Mouse (Mus musculus): ENCODE measurements at regions not wholly inside any gene's neighbourhood (a gene's known extent, or its start where the extent isn't known, plus 50 kb on each side); places are given as distances from the start of the nearest gene placed in this dataset.

DNA sequence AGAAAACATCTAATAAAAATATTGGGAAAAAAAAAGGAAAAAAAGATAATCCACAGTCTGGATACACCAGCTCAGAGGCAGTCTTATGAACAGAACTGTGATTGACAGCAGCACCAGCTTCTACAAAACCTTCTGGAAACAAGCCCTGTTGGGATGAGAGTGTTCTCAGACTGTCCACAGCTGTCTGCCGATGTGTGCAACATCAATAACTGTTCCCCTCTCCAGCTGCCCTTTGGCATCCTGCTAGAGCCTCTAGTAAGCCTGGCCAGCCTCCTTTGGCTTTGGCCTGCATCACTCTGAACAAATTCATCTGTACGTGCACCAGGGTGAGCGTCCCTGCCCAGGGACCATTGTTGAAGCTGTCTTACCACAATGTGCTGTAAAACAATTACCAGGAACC lies 137.0 kb upstream of the Irs2 start:
- Histone ChIP-seq H3K9me3 (ENCODE audit: control insufficient read depth, low read length) (no peaks in the 10 kb centered on the region), H3K4me3 (ENCODE audit: control insufficient read depth in 1 of 2, insufficient read depth in 1 of 2, low read depth in 1 of 2, low read length in 2 of 2) (no peak overlapping the region), H3K4me2 (ENCODE audit: low read length) (no peak overlapping the region), H3K36me3 (ENCODE audit: control insufficient read depth, insufficient read depth, low read length) (no peaks in the 10 kb centered on the region), H3K4me1 (ENCODE audit: control insufficient read depth in 2 of 2, insufficient read depth in 2 of 2, low read length in 2 of 2) (no peaks in the 10 kb centered on the region), H3K27ac (replicated peaks in 1 of 2; ENCODE audit: control insufficient read depth in 1 of 2, insufficient read depth in 1 of 2, low read depth in 2 of 2, low read length in 2 of 2) (no peak overlapping the region), H3K9ac (ENCODE audit: low read length) (no peak overlapping the region), H3K27me3 (ENCODE audit: control insufficient read depth, insufficient read depth, low read length) (no peaks in the 10 kb centered on the region)
- ATAC-seq (ENCODE audit: insufficient number of reproducible peaks, insufficient read depth, low FRiP score, low read depth) = no peak
- WGBS = 77% methylated on average over 3 of the region's 3 CpGs

DNA sequence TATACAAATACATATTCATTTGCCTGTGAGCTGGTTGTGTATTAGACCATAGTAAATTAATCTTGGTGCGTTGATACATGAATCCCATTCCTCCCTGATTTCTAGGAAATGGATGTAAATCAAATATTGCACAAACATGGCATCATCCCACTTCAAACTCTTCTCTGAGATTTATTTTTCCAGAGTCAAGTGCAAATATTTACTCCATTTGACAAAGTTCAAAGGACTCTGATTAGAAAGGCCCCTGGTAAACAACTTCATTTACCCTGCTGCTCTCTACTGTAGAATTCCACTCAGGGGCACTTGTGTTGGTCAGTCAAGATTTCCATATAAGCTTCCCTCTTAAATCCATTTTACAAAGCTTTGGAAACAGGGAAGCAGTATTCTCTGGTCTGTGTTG lies 132.3 kb upstream of the Irs2 start:
- no peak overlapping the region for H3K4me3 ChIP-seq (ENCODE audit: control insufficient read depth in 1 of 2, insufficient read depth in 1 of 2, low read depth in 1 of 2, low read length in 2 of 2)
- H3K4me1 ChIP-seq (ENCODE audit: control insufficient read depth in 2 of 2, insufficient read depth in 2 of 2, low read length in 2 of 2) = no peaks in the 10 kb centered on the region
- 90% methylated on average over 1 of the region's 1 CpGs for WGBS
- no peak overlapping the region for H3K4me2 ChIP-seq (ENCODE audit: low read length)
- no peaks in the 10 kb centered on the region for H3K9me3 ChIP-seq (ENCODE audit: control insufficient read depth, low read length)
- no peaks in the 10 kb centered on the region for H3K36me3 ChIP-seq (ENCODE audit: control insufficient read depth, insufficient read depth, low read length)
- H3K9ac ChIP-seq (ENCODE audit: low read length) = no peak overlapping the region
- no peak for ATAC-seq (ENCODE audit: insufficient number of reproducible peaks, insufficient read depth, low FRiP score, low read depth)
- H3K27me3 ChIP-seq (ENCODE audit: control insufficient read depth, insufficient read depth, low read length) = no peaks in the 10 kb centered on the region
- no peak overlapping the region for H3K27ac ChIP-seq (replicated peaks in 1 of 2; ENCODE audit: control insufficient read depth in 1 of 2, insufficient read depth in 1 of 2, low read depth in 2 of 2, low read length in 2 of 2)

DNA sequence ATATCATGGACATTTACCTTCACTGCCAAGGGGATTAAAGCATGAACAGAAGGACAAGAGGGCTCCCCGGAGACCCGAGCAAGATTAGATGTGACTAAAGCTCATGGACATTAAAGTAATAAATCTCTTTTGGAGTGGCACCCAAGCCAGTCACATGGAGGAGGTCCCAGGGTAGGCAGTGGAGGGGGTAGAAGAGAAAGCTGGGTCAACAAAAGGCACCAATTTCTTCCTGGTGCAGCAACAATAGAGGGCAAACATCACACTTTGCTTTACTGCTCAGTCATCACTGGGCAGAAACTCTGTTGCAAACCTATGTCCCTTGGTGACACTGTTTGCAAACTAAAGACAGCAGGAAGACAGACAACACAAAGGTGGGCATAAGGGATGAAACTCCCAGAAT lies 131.0 kb upstream of the Irs2 start:
- H3K27me3 ChIP-seq (ENCODE audit: control insufficient read depth, insufficient read depth, low read length) = no peaks in the 10 kb centered on the region
- no peak overlapping the region for H3K27ac ChIP-seq (replicated peaks in 1 of 2; ENCODE audit: control insufficient read depth in 1 of 2, insufficient read depth in 1 of 2, low read depth in 2 of 2, low read length in 2 of 2)
- H3K4me2 ChIP-seq (ENCODE audit: low read length) = no peak overlapping the region
- no peaks in the 10 kb centered on the region for H3K9me3 ChIP-seq (ENCODE audit: control insufficient read depth, low read length)
- H3K4me1 ChIP-seq (ENCODE audit: control insufficient read depth in 2 of 2, insufficient read depth in 2 of 2, low read length in 2 of 2) = no peaks in the 10 kb centered on the region
- ATAC-seq (ENCODE audit: insufficient number of reproducible peaks, insufficient read depth, low FRiP score, low read depth) = no peak
- WGBS = 78% methylated on average over 2 of the region's 2 CpGs
- H3K4me3 ChIP-seq (ENCODE audit: control insufficient read depth in 1 of 2, insufficient read depth in 1 of 2, low read depth in 1 of 2, low read length in 2 of 2) = no peak overlapping the region
- H3K36me3 ChIP-seq (ENCODE audit: control insufficient read depth, insufficient read depth, low read length) = no peaks in the 10 kb centered on the region
- H3K9ac ChIP-seq (ENCODE audit: low read length) = no peak overlapping the region

- WGBS = 89% methylated on average over 5 of the region's 5 CpGs
- ATAC-seq (ENCODE audit: insufficient number of reproducible peaks, insufficient read depth, low FRiP score, low read depth) = no peak
These were observed 130.2 kb upstream of the Irs2 start for GRCm38 (mm10) chr8:11138302-11139020.

DNA sequence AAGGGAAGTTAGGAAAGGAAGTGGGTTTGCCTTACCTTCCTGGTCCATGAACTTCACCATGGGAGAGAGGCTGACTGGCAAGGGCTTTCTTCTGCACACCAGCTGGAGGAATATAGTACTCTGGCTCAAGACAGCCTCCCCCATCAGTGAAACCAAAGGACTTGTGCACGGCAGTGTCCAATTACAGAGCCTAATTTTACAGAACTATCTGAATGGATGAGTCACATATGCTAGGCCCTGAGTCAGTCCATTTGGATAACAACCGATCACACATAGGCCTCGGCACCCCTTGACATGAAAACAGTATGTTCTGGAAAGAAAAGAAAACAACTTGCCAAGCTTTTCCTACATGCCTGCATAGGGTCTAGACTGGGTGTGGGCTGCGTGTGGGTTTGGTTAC lies 128.3 kb upstream of the Irs2 start:
- no peak for ATAC-seq (ENCODE audit: insufficient number of reproducible peaks, insufficient read depth, low FRiP score, low read depth)
- H3K36me3 ChIP-seq (ENCODE audit: control insufficient read depth, insufficient read depth, low read length) = no peaks in the 10 kb centered on the region
- H3K4me2 ChIP-seq (ENCODE audit: low read length) = no peak overlapping the region
- 83% methylated on average over 4 of the region's 4 CpGs for WGBS
- no peak overlapping the region for H3K4me3 ChIP-seq (ENCODE audit: control insufficient read depth in 1 of 2, insufficient read depth in 1 of 2, low read depth in 1 of 2, low read length in 2 of 2)
- no peaks in the 10 kb centered on the region for H3K9me3 ChIP-seq (ENCODE audit: control insufficient read depth, low read length)
- no peak overlapping the region for H3K27ac ChIP-seq (replicated peaks in 1 of 2; ENCODE audit: control insufficient read depth in 1 of 2, insufficient read depth in 1 of 2, low read depth in 2 of 2, low read length in 2 of 2)
- H3K4me1 ChIP-seq (ENCODE audit: control insufficient read depth in 2 of 2, insufficient read depth in 2 of 2, low read length in 2 of 2) = no peaks in the 10 kb centered on the region
- H3K27me3 ChIP-seq (ENCODE audit: control insufficient read depth, insufficient read depth, low read length) = no peaks in the 10 kb centered on the region
- H3K9ac ChIP-seq (ENCODE audit: low read length) = no peak overlapping the region

More at GRCm38 (mm10) chr8:11138302-11139020, 130.2 kb upstream of the Irs2 start:
- Histone ChIP-seq H3K9me3 (ENCODE audit: control insufficient read depth, low read length) (no peaks in the 10 kb centered on the region), H3K4me3 (ENCODE audit: control insufficient read depth in 1 of 2, insufficient read depth in 1 of 2, low read depth in 1 of 2, low read length in 2 of 2) (no peak overlapping the region), H3K4me1 (ENCODE audit: control insufficient read depth in 2 of 2, insufficient read depth in 2 of 2, low read length in 2 of 2) (no peaks in the 10 kb centered on the region), H3K27me3 (ENCODE audit: control insufficient read depth, insufficient read depth, low read length) (no peaks in the 10 kb centered on the region), H3K36me3 (ENCODE audit: control insufficient read depth, insufficient read depth, low read length) (no peaks in the 10 kb centered on the region), H3K27ac (replicated peaks in 1 of 2; ENCODE audit: control insufficient read depth in 1 of 2, insufficient read depth in 1 of 2, low read depth in 2 of 2, low read length in 2 of 2) (no peak overlapping the region), H3K4me2 (ENCODE audit: low read length) (no peak overlapping the region), H3K9ac (ENCODE audit: low read length) (no peak overlapping the region)

DNA sequence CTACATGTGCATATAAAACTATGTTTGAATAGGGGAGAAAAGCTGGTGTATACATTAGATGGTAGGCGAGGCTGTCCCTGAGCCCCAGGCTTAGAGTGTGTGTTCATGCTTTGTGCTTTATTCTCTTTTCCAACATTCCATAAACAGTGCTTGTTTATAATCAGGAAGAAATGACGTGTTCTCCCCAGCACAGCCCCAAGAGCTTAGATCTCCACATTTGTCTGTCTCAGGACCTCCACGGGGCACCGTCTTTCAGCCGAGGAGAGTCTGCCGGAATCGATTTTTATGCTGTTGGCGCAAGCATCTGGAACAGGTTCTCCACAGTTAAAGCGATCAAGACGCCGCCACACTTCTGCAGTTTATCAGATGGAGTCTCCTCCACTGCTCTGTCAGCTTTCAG lies 126.9 kb upstream of the Irs2 start:
- 86% methylated on average over 11 of the region's 11 CpGs for WGBS
- H3K9me3 ChIP-seq (ENCODE audit: control insufficient read depth, low read length) = no peaks in the 10 kb centered on the region
- no peak for ATAC-seq (ENCODE audit: insufficient number of reproducible peaks, insufficient read depth, low FRiP score, low read depth)
- no peak overlapping the region for H3K9ac ChIP-seq (ENCODE audit: low read length)
- H3K4me2 ChIP-seq (ENCODE audit: low read length) = no peak overlapping the region
- no peaks in the 10 kb centered on the region for H3K36me3 ChIP-seq (ENCODE audit: control insufficient read depth, insufficient read depth, low read length)
- no peaks in the 10 kb centered on the region for H3K4me1 ChIP-seq (ENCODE audit: control insufficient read depth in 2 of 2, insufficient read depth in 2 of 2, low read length in 2 of 2)
- no peak overlapping the region for H3K4me3 ChIP-seq (ENCODE audit: control insufficient read depth in 1 of 2, insufficient read depth in 1 of 2, low read depth in 1 of 2, low read length in 2 of 2)
- H3K27ac ChIP-seq (replicated peaks in 1 of 2; ENCODE audit: control insufficient read depth in 1 of 2, insufficient read depth in 1 of 2, low read depth in 2 of 2, low read length in 2 of 2) = no peak overlapping the region
- H3K27me3 ChIP-seq (ENCODE audit: control insufficient read depth, insufficient read depth, low read length) = no peaks in the 10 kb centered on the region

DNA sequence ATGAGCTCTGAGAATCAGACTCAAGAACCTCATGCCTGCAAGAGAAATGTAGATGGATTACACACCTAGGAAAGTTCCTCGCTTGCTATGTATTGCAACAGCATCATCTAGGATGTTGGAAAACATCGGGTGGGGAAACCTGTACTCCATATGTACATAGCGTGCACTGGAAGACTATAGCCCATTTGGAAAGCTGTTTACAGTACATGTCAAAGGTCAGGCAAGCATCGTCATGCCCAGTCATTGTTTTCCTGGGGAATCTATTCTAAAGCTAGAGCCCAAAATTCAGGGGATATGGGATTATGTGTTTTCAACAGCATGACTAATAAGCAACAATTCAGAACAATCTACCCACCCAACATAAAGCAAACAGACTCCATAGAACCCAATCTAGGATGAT lies 126.3 kb upstream of the Irs2 start:
- Histone ChIP-seq H3K4me3 (ENCODE audit: control insufficient read depth in 1 of 2, insufficient read depth in 1 of 2, low read depth in 1 of 2, low read length in 2 of 2) (no peak overlapping the region), H3K4me1 (ENCODE audit: control insufficient read depth in 2 of 2, insufficient read depth in 2 of 2, low read length in 2 of 2) (no peaks in the 10 kb centered on the region), H3K9ac (ENCODE audit: low read length) (no peak overlapping the region), H3K4me2 (ENCODE audit: low read length) (no peak overlapping the region), H3K9me3 (ENCODE audit: control insufficient read depth, low read length) (no peaks in the 10 kb centered on the region), H3K27me3 (ENCODE audit: control insufficient read depth, insufficient read depth, low read length) (no peaks in the 10 kb centered on the region), H3K36me3 (ENCODE audit: control insufficient read depth, insufficient read depth, low read length) (no peaks in the 10 kb centered on the region), H3K27ac (replicated peaks in 1 of 2; ENCODE audit: control insufficient read depth in 1 of 2, insufficient read depth in 1 of 2, low read depth in 2 of 2, low read length in 2 of 2) (no peak overlapping the region)
- WGBS = 89% methylated on average over 4 of the region's 4 CpGs
- no peak for ATAC-seq (ENCODE audit: insufficient number of reproducible peaks, insufficient read depth, low FRiP score, low read depth)

GRCm38 (mm10) chr8:11119030-11119634 lies 110.9 kb upstream of the Irs2 start:
- peaks cover 0 to 2% of the 10 kb centered on the region in 2 experiments; a peak in 1 of 4 replicates for H3K4me1 ChIP-seq (ENCODE audit: control insufficient read depth in 2 of 2, insufficient read depth in 2 of 2, low read length in 2 of 2)
- H3K4me3 ChIP-seq (ENCODE audit: control insufficient read depth in 1 of 2, insufficient read depth in 1 of 2, low read depth in 1 of 2, low read length in 2 of 2) = no peak overlapping the region
- no peaks in the 10 kb centered on the region for H3K9me3 ChIP-seq (ENCODE audit: control insufficient read depth, low read length)
- no peak overlapping the region for H3K4me2 ChIP-seq (ENCODE audit: low read length)
- 84% methylated on average over 5 of the region's 5 CpGs for whole genome bisulfite sequencing
- H3K27me3 ChIP-seq (ENCODE audit: control insufficient read depth, insufficient read depth, low read length) = no peaks in the 10 kb centered on the region
- no peak overlapping the region for H3K9ac ChIP-seq (ENCODE audit: low read length)
- no peak overlapping the region for H3K27ac ChIP-seq (replicated peaks in 1 of 2; ENCODE audit: control insufficient read depth in 1 of 2, insufficient read depth in 1 of 2, low read depth in 2 of 2, low read length in 2 of 2)
- no peak for ATAC-seq (ENCODE audit: insufficient number of reproducible peaks, insufficient read depth, low FRiP score, low read depth)
- no peaks in the 10 kb centered on the region for H3K36me3 ChIP-seq (ENCODE audit: control insufficient read depth, insufficient read depth, low read length)
